Mouse (Mus musculus) bone marrow, adult 2 months (tissue): ENCODE measurements around the gene Mx1.

Experiments used
- CTCF ChIP-seq: fragments of 200-500 bp; IDR thresholded peaks from 2 replicates; pipeline ENCODE4 v1.5.1; 2011; ENCODE audit warnings: low read length, control low read depth; ENCODE audit not compliant: control insufficient read depth, insufficient read depth
- POLR2A ChIP-seq: fragments of 200-500 bp; IDR thresholded peaks from 2 replicates; pipeline ENCODE4 v1.6.1; 2011; ENCODE audit warnings: low read depth, mild to moderate bottlenecking, control low read depth, low read length, borderline replicate concordance; ENCODE audit not compliant: control insufficient read depth

- TF ChIP-seq POLR2A, result no peak
- no peak for TF ChIP-seq CTCF
These were observed 41.0 kb downstream of the Mx1 start for GRCm38 (mm10) chr16:97421671-97422070.
